Mouse (Mus musculus) Patski (cell line): Measurements from ENCODE around the gene Bloc1s4. TPM values are rescaled to one million over a fixed set of nuclear protein-coding genes. Genes with fewer than 3 reads are reported as not detected.

Experiments
- ATAC-seq: fragments of 100-300 bp; one replicate; pipeline ENCODE4 v1.8.0; 2021
- CTCF ChIA-PET: fragments of 350-600 bp; sonication (Branson Sonifier 250); formaldehyde crosslinking; loops from one replicate; lab custom pipeline; 2022; ENCODE audit warnings: inconsistent platforms; lab: Charles Lee
- POLR2A ChIA-PET: fragments of 350-600 bp; sonication (Branson Sonifier 250); formaldehyde crosslinking; loops from one replicate; lab custom pipeline; 2022; ENCODE audit warnings: antibody characterized with exemption, inconsistent platforms; lab: Charles Lee
- DNase-seq: peaks from one replicate; pipeline ENCODE4 v3.0.0-alpha.2; 2011; ENCODE audit warnings: low read depth, low spot score
- H3K27me3 ChIP-seq: fragments of 371-371 bp; one replicate; pipeline ENCODE4 v1.5.1; 2021
- CTCF ChIP-seq: fragments of 100-300 bp; IDR thresholded peaks from one replicate; pipeline ENCODE4 v1.5.1; 2021
- in situ Hi-C: fragments of 300-500 bp; cut with MboI; formaldehyde crosslinking; loops from 3 replicates; pipeline ENCODE4 v1.11.1; 2018; ENCODE audit warnings: low pct_unique_long_range_greater_than_20kb, mixed read lengths
- polyA plus RNA-seq: library from polyadenylated mRNA; unstranded; gene quantifications from one replicate; pipeline ENCODE4 v1.2.3, GENCODE M21; 2021

Bloc1s4 gene
- polyA plus RNA-seq, 1 experiment from 2014 or later: 25.5 TPM

- ATAC-seq (no peak), DNase-seq (no peak)
- H3K27me3 ChIP-seq: no peaks in the 10 kb centered on the region
- ChIA-PET POLR2A (interaction anchor here (0.6 kb wide), 1 partner anchor 39 kb away, joined by 4 read pairs; no protein-coding TSS in a partner anchor), CTCF (interaction anchor here (1.0 to 3.9 kb wide), 3 partner anchors 10 to 247 kb away, joined by 3 to 17 read pairs (median 3); no protein-coding TSS in a partner anchor)
- in situ Hi-C loops: no loop called here
- no peak for TF ChIP-seq CTCF
Measured at GRCm38 (mm10) chr5:36729923-36730322, 18.5 kb downstream of the Bloc1s4 start.

GRCm38 (mm10) chr5:36729086-36729473 lies 19.4 kb downstream of the Bloc1s4 start:
- no peak for DNase-seq
- TF ChIP-seq CTCF: no peak
- ATAC-seq: no peak
- H3K27me3 ChIP-seq: no peaks in the 10 kb centered on the region
- POLR2A ChIA-PET: interaction anchor here (0.6 kb wide), 1 partner anchor 395 kb away, joined by 3 read pairs; no protein-coding TSS in a partner anchor
- CTCF ChIA-PET: interaction anchor here (1.0 to 3.9 kb wide), 3 partner anchors 11 to 246 kb away, joined by 3 to 17 read pairs (median 3); no protein-coding TSS in a partner anchor
- in situ Hi-C loops: no loop called here

- no peak for TF ChIP-seq CTCF
- in situ Hi-C loops: no loop called here
- CTCF ChIA-PET: interaction anchor here (1.0 to 3.9 kb wide), 3 partner anchors 11 to 245 kb away, joined by 3 to 17 read pairs (median 3); no protein-coding TSS in a partner anchor
- no peak for ATAC-seq
- H3K27me3 ChIP-seq: no peaks in the 10 kb centered on the region
- POLR2A ChIA-PET: interaction anchor here (0.6 to 0.7 kb wide), 2 partner anchors 36 to 394 kb away, joined by 3 read pairs; no protein-coding TSS in a partner anchor
- no peak for DNase-seq
Measured at GRCm38 (mm10) chr5:36728403-36729085, 19.9 kb downstream of the Bloc1s4 start.

- TF ChIP-seq CTCF: no peak
- CTCF ChIA-PET: interaction anchor here (1.0 to 3.9 kb wide), 2 partner anchors 12 to 57 kb away, joined by 3 to 17 read pairs; no protein-coding TSS in a partner anchor
- ATAC-seq: no peak
- H3K27me3 ChIP-seq: no peaks in the 10 kb centered on the region
- POLR2A ChIA-PET: interaction anchor here (0.7 kb wide), 1 partner anchor 36 kb away, joined by 3 read pairs; no protein-coding TSS in a partner anchor
- in situ Hi-C loops: no loop called here
- no peak for DNase-seq
Measured at GRCm38 (mm10) chr5:36727776-36728175, 20.7 kb downstream of the Bloc1s4 start.

GRCm38 (mm10) chr5:36727136-36727535 lies 21.3 kb downstream of the Bloc1s4 start:
- no peak for TF ChIP-seq CTCF
- in situ Hi-C loops: no loop called here
- ATAC-seq: no peak
- no peak for DNase-seq
- CTCF ChIA-PET: interaction anchor here (1.0 to 3.9 kb wide), 2 partner anchors 12 to 56 kb away, joined by 3 to 17 read pairs; no protein-coding TSS in a partner anchor
- no peaks in the 10 kb centered on the region for H3K27me3 ChIP-seq
- POLR2A ChIA-PET: no interaction called here

- POLR2A ChIA-PET: interaction anchor here (0.6 kb wide), 1 partner anchor 31 kb away, joined by 3 read pairs; the partner anchor contains the start of gene D5Ertd579e
- DNase-seq (no peak), ATAC-seq (no peak)
- H3K27me3 ChIP-seq: no peaks in the 10 kb centered on the region
- no peak for TF ChIP-seq CTCF
- in situ Hi-C loops: no loop called here
- CTCF ChIA-PET: interaction anchor here (3.9 kb wide), 1 partner anchor 13 kb away, joined by 17 read pairs; no protein-coding TSS in a partner anchor
Measured at GRCm38 (mm10) chr5:36726387-36726801, 22.1 kb downstream of the Bloc1s4 start.

- no peak for ATAC-seq
- CTCF ChIA-PET: interaction anchor here (0.7 kb wide), 1 partner anchor 14 kb away, joined by 3 read pairs; no protein-coding TSS in a partner anchor
Measured at GRCm38 (mm10) chr5:36725861-36726260, 22.6 kb downstream of the Bloc1s4 start.

GRCm38 (mm10) chr5:36724274-36724673 lies 24.2 kb downstream of the Bloc1s4 start:
- no peak for TF ChIP-seq CTCF
- H3K27me3 ChIP-seq: no peaks in the 10 kb centered on the region
- ChIA-PET CTCF (interaction anchor here (1.6 to 3.8 kb wide), 2 partner anchors 11 to 46 kb away, joined by 3 to 26 read pairs; no protein-coding TSS in a partner anchor), POLR2A (no interaction called here)
- ATAC-seq: no peak
- no peak for DNase-seq
- in situ Hi-C loops: no loop called here

More at GRCm38 (mm10) chr5:36725861-36726260, 22.6 kb downstream of the Bloc1s4 start:
- POLR2A ChIA-PET: no interaction called here
- no peak for DNase-seq
- H3K27me3 ChIP-seq: no peaks in the 10 kb centered on the region
- no peak for TF ChIP-seq CTCF
- in situ Hi-C loops: no loop called here

GRCm38 (mm10) chr5:36723356-36723755 lies 25.1 kb downstream of the Bloc1s4 start:
- DNase-seq (no peak), ATAC-seq (no peak)
- no peak for TF ChIP-seq CTCF
- in situ Hi-C loops: no loop called here
- POLR2A ChIA-PET: interaction anchor here (0.9 to 1.7 kb wide), 3 partner anchors 11 to 27 kb away, joined by 3 to 6 read pairs (median 3); no protein-coding TSS in a partner anchor
- CTCF ChIA-PET: interaction anchor here (1.5 to 3.8 kb wide), 7 partner anchors 8 to 201 kb away, joined by 3 to 26 read pairs (median 5); no protein-coding TSS in a partner anchor
- H3K27me3 ChIP-seq: no peaks in the 10 kb centered on the region

GRCm38 (mm10) chr5:36722415-36722856 lies 26.0 kb downstream of the Bloc1s4 start:
- no peaks in the 10 kb centered on the region for H3K27me3 ChIP-seq
- ATAC-seq (peak; percentile 92), DNase-seq (peak; percentile 97)
- in situ Hi-C loops: no loop called here
- TF ChIP-seq CTCF: no peak
- CTCF ChIA-PET: interaction anchor here (0.9 to 3.8 kb wide), 10 partner anchors 9 to 200 kb away, joined by 3 to 26 read pairs (median 5); no protein-coding TSS in a partner anchor
- POLR2A ChIA-PET: interaction anchor here (0.7 to 1.7 kb wide), 3 partner anchors 10 to 57 kb away, joined by 3 to 6 read pairs (median 3); no protein-coding TSS in a partner anchor
